Mouse (Mus musculus) neural tube, embryonic 15.5 days (tissue): ENCODE data around the gene Fkbp1b. TPM values are rescaled to one million over a fixed set of nuclear protein-coding genes. Genes with fewer than 3 reads are reported as not detected.

Experiments
- ATAC-seq: fragments of 200-750 bp; cut with Nextera tagmentation; 2 replicates; pipeline ENCODE4 v1.8.0; 2017; ENCODE audit warnings: mild to moderate bottlenecking, moderate TSS enrichment, moderate library complexity; ENCODE audit not compliant: low FRiP score
- H3K27ac ChIP-seq: fragments of 300-500 bp; sonication (generic); replicated peaks from 2 replicates; pipeline ENCODE4 v1.5.1; 2015; ENCODE audit warnings: mild to moderate bottlenecking, inconsistent platforms
- H3K27me3 ChIP-seq: fragments of 300-500 bp; sonication (generic); replicated peaks from 2 replicates; pipeline ENCODE4 v1.6.1; 2015; ENCODE audit warnings: inconsistent platforms
- H3K36me3 ChIP-seq: fragments of 300-500 bp; sonication (generic); 2 replicates; pipeline ENCODE4 v1.6.1; 2015; ENCODE audit warnings: inconsistent platforms
- H3K4me1 ChIP-seq: fragments of 300-500 bp; sonication (generic); 2 replicates; pipeline ENCODE4 v1.6.1; 2015; ENCODE audit warnings: inconsistent platforms
- H3K4me2 ChIP-seq: fragments of 300-500 bp; sonication (generic); 2 replicates; pipeline ENCODE4 v1.6.1; 2015; ENCODE audit warnings: inconsistent platforms, mild to moderate bottlenecking, moderate library complexity
- H3K4me3 ChIP-seq: fragments of 300-500 bp; sonication (generic); replicated peaks from 2 replicates; pipeline ENCODE4 v1.5.1; 2015; ENCODE audit warnings: mild to moderate bottlenecking, inconsistent platforms
- H3K9ac ChIP-seq: fragments of 300-500 bp; sonication (generic); replicated peaks from 2 replicates; pipeline ENCODE4 v1.6.1; 2015; ENCODE audit warnings: mild to moderate bottlenecking, inconsistent platforms
- H3K9me3 ChIP-seq: fragments of 300-500 bp; sonication (generic); replicated peaks from 2 replicates; pipeline ENCODE4 v1.6.1; 2016; ENCODE audit warnings: inconsistent platforms
- WGBS: fragments of 180-500 bp; shearing (Covaris S2); methylation state at CpG from one replicate; pipeline ENCODE4 v1.1.7; 2015; ENCODE audit warnings: mixed read lengths; 5-methylcytosine and 5-hydroxymethylcytosine counted together
- polyA plus RNA-seq: library from polyadenylated mRNA; unstranded; fragments of >200 nt; fragmentation: Nextera tagmentation; extraction: Ambion mirVana; gene quantifications from 2 replicates; pipeline ENCODE4 v1.2.1, GENCODE M21; 2015

Gene Fkbp1b
- polyA plus RNA-seq, 1 experiment from 2014 or later, result 98.3 TPM

DNA sequence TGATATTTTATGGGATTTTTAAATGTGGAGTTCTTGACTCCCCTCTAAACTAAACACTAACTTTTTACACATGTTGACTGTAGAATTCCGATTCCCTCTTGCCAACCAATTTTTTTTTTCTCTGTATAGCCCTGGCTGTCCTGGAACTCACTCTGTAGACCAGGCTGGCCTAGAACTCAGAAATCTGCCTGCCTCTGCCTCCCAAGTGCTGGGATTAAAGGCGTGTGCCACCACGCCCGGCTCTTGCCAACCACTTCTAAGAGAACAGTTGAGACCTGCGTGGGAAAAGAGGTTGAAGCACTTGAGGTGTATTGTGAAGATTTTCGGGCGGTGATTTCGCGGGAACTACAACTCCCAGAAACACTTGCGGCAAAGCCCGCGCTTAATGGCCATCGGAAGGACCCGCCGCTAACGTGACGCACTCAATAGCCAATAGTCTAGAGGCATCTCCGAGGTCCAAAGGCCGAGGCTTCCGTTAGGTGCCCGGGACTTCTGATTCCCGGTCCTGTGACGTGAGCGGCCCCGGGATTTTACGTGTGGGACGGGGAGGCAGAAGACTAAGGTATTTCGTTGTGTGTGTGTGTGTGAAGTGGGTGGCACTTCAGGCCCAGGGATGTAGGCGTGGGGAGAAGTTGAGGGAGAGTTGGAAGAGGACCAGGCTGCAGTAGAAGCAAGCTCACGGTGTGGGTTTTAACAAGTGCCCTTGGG, 1.7 kb upstream of the Fkbp1b start, which contains the start of gene Wdcp:
Wdcp (plus strand) TSS at position 414 of the 708 bp plus-strand sequence.
- H3K36me3 ChIP-seq, result no peaks in the 10 kb centered on the region
- peak within 1 kb of the TSS; percentile 59 for H3K9ac ChIP-seq
- WGBS, result under 1% methylated on average over 30 of the region's 30 CpGs
- H3K4me1 ChIP-seq, result peaks cover 29% of the 10 kb centered on the region
- no peaks in the 10 kb centered on the region for H3K9me3 ChIP-seq
- H3K4me2 ChIP-seq, result peak within 1 kb of the TSS; percentile 90
- H3K27me3 ChIP-seq, result peaks cover 10% of the 10 kb centered on the region; the same call in 1 of the 2 replicates
- H3K4me3 ChIP-seq, result peak within 1 kb of the TSS; percentile 65
- peak; percentile 91 for ATAC-seq
- peak within 1 kb of the TSS; percentile 69 for H3K27ac ChIP-seq

DNA sequence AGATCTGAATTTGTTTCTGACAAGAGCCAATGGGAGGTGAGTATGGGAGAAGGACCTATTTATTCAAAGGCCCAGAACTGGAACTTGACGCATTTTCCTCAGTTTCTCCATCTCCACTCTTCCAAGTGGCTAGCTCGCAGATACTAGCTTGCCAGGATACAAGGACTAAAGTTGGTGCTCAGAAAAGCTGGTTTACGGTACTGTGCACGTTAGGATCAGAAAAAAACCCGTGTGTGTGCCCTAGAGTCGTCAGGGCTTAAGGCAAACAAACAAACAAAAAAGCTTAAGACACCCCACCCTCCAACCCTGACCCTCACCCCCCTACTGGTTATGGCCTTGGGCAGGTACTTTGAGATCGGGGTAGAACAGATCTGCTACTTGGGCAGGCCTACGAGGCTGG, 1.1 kb upstream of the Fkbp1b start:
- Histone ChIP-seq H3K4me2 (no peak overlapping the region; the same call in 1 of the 2 replicates), H3K36me3 (no peaks in the 10 kb centered on the region), H3K4me1 (peaks cover 29% of the 10 kb centered on the region), H3K27me3 (peaks cover 10% of the 10 kb centered on the region; the same call in 1 of the 2 replicates), H3K9ac (no peak overlapping the region), H3K27ac (no peak overlapping the region), H3K4me3 (no peak overlapping the region), H3K9me3 (no peaks in the 10 kb centered on the region)
- no peak for ATAC-seq
- 93% methylated on average over 8 of the region's 8 CpGs for WGBS

DNA sequence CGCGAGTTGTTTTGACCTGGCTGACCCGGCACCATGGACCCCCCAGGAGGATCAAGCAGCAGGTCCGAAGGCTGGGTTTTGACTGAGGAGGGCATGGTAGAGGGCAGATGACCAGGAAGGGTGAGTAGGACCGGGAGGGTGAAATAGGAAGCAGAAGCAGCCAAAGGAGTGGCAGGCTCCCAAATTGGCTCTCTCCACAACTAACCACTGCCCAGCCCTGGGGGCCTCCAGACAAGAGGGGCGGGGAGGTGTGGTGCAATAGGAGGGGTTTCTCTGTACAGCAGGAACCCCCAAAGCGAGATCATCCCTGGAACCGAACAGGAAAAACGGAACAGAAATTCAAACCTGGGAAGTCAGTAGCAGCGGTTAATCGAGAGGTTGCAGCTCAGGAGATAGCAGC, 650 bp downstream of the Fkbp1b start:
- H3K27me3 ChIP-seq, result peaks cover 10% of the 10 kb centered on the region; the same call in 1 of the 2 replicates
- ATAC-seq, result peak; percentile 1; the same call in 1 of the 2 replicates
- peak overlapping the region; percentile 76 for H3K9ac ChIP-seq
- 3% methylated on average over 11 of the region's 11 CpGs for WGBS
- H3K9me3 ChIP-seq, result no peaks in the 10 kb centered on the region
- H3K4me3 ChIP-seq, result peak overlapping the region; percentile 67
- H3K36me3 ChIP-seq, result no peaks in the 10 kb centered on the region
- peaks cover 29% of the 10 kb centered on the region for H3K4me1 ChIP-seq
- H3K27ac ChIP-seq, result no peak overlapping the region
- peak overlapping the region; percentile 90 for H3K4me2 ChIP-seq

DNA sequence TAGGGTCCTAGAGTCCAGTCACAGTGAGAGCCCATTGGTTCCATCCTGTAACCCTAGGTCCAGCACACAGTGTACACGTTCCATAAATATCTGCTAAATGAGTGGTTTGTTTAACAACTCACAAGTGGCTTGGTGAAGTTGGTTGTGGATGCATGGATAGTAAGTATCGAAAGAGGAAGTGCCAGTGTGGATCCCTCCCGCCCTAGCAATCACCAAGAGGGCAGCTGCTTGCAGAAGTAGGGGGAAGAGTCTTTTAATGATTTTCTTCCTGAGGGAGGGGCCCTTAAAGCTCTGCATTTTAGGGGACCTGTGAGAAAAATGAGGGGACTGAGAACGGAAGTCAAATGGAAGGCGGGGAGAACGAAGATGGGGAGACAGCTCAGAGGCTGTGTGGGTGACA, 1.4 kb downstream of the Fkbp1b start:
- Histone ChIP-seq H3K4me2 (peak overlapping the region; percentile 90), H3K9ac (no peak overlapping the region), H3K9me3 (no peaks in the 10 kb centered on the region), H3K27me3 (peaks cover 10% of the 10 kb centered on the region; the same call in 1 of the 2 replicates), H3K27ac (no peak overlapping the region), H3K36me3 (no peaks in the 10 kb centered on the region), H3K4me1 (peaks cover 29% of the 10 kb centered on the region), H3K4me3 (peak overlapping the region; percentile 67; the same call in 1 of the 2 replicates)
- 61% methylated on average over 6 of the region's 6 CpGs for WGBS
- ATAC-seq, result no peak

DNA sequence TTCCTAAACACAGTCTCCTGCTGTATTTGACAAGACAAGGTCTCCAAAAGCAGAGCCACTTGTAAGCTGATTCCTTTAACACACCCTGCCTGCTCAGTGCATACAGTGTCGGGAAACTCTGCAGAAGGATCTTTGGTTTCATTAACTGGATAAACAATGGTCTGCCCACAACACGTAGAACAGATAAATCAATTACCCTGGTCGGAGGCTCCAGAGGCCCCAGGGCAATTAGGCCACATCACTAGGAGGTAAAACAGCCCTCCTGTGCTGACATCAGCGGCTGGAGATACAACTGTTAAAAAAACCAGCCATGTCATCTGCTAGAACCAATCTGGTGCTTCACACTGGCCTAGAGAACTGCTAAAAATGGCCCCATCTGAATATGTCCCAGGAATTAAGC, 4.4 kb downstream of the Fkbp1b start:
- H3K4me3 ChIP-seq, result no peak overlapping the region
- peaks cover 13% of the 10 kb centered on the region for H3K36me3 ChIP-seq
- no peak overlapping the region for H3K9ac ChIP-seq
- H3K9me3 ChIP-seq, result no peaks in the 10 kb centered on the region
- ATAC-seq, result no peak
- no peak overlapping the region for H3K4me2 ChIP-seq
- peaks cover 16% of the 10 kb centered on the region for H3K4me1 ChIP-seq
- 37% methylated on average over 4 of the region's 4 CpGs for WGBS
- H3K27me3 ChIP-seq, result peaks cover 10% of the 10 kb centered on the region; the same call in 1 of the 2 replicates
- H3K27ac ChIP-seq, result no peak overlapping the region

DNA sequence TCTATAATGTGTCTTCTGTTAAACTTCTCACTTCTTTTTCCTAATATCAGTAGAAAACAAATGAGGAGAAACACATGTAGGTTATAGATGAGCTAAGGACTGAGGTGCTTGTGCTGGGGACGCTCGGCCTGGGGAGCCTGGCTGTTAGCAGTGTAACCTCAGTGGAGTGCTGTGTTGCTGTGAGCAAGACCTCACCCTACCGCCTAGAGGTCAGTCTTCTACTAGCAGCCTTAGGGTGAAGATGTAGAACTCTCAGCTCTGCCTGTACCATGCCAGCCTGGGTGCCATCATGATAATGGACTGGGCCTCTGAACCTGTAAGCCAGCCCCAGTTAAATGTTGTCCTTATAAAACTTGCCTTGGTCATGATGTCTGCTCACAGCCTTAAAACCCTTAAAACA, 14.1 kb downstream of the Fkbp1b start:
- no peak for ATAC-seq
- H3K9me3 ChIP-seq, result no peaks in the 10 kb centered on the region
- peaks cover 67% of the 10 kb centered on the region for H3K36me3 ChIP-seq
- H3K4me2 ChIP-seq, result no peak overlapping the region
- no peaks in the 10 kb centered on the region for H3K27me3 ChIP-seq
- no peaks in the 10 kb centered on the region for H3K4me1 ChIP-seq
- 81% methylated on average over 3 of the region's 3 CpGs for WGBS
- H3K4me3 ChIP-seq, result no peak overlapping the region
- no peak overlapping the region for H3K9ac ChIP-seq
- no peak overlapping the region for H3K27ac ChIP-seq

DNA sequence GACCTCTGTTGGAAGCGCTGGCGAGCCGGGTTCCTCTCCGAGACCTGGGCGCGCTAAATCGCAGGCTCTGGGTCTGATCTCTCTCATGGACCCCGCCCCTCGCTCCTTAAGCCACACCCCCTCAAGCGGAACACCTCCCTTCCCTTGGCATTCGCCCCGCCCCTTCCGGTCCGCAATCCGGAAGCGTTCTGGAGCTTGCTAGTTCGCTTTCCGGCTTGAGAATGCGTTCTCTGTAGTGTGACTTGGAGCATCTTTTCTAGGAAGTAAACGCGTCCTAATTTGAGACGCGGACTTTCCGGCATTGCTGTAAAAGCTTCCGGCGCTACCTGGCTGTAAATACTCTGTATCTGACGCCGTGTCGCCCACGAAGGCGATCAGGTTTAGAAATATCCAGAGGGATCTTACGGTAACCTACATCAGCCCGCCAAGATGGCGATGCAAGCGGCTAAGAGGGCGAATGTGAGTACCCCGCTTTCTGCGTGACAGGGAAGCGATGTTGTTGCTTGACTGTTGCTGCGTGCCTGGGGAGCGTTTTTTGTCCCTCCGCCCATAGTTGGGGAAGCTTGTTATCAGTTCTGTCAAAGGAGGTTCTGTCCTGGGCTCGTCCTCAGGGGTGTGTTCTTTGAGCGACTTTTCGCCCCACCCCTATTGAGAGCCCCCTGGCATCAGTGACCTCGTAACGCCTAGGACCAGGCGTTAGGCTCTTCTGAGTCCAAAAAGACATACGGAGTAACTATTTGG, 23.9 kb downstream of the Fkbp1b start, which contains the start of gene Sf3b6:
Sf3b6 (plus strand) TSS at position 184 of the 741 bp plus-strand sequence.
- peaks cover 16% of the 10 kb centered on the region for H3K36me3 ChIP-seq
- peaks cover 28% of the 10 kb centered on the region for H3K4me1 ChIP-seq
- H3K9me3 ChIP-seq, result no peaks in the 10 kb centered on the region
- peak within 1 kb of the TSS; percentile 75 for H3K4me3 ChIP-seq
- WGBS, result under 1% methylated on average over 48 of the region's 49 CpGs
- H3K4me2 ChIP-seq, result peak within 1 kb of the TSS; percentile 76
- no peaks in the 10 kb centered on the region for H3K27me3 ChIP-seq
- peak within 1 kb of the TSS; percentile 90 for H3K27ac ChIP-seq
- peak; percentile 99 for ATAC-seq
- peak within 1 kb of the TSS; percentile 78 for H3K9ac ChIP-seq

DNA sequence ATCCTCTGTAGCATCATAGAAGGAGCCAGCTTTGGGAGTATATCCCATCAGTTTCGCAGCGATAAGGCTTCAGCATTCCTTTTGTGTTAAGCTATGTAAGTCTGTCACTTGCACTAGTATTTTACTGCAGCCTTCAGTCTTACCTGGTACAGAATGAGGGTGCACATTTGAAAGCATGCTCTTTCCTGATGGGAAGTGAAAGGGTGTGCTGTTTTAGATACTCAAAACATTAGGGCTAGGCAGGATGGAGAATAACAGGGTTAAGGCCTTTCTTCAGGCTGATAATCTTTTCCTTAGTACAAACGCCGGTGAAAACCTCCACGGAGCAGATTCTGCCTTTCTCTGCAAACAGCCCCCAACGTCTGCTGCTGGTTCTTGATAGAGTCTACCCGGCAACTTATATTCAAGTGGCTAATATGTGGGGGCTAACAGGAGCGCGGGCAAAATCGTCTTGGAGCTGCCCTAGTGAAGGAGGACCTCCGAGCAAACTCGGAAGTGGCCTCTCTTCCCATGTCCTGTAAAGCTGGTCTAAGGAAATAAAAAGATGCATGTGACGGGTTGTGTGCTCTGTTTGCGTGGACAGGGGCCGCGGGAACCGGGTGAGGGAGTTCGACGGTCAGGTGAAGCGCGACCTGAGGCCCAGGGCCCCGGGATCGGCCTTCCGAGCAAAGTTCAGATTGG, 24.6 kb downstream of the Fkbp1b start:
- Histone ChIP-seq H3K9ac (peak overlapping the region; percentile 78), H3K27me3 (0 out of 2 replicates have a peak, but pooled peaks cover 2% of the 10 kb centered on the region), H3K4me1 (peaks cover 28% of the 10 kb centered on the region), H3K27ac (peak overlapping the region; percentile 90), H3K4me3 (peak overlapping the region; percentile 75), H3K36me3 (peaks cover 11% of the 10 kb centered on the region), H3K4me2 (peak overlapping the region; percentile 76), H3K9me3 (no peaks in the 10 kb centered on the region)
- WGBS, result 8% methylated on average over 24 of the region's 24 CpGs
- ATAC-seq, result peak; percentile 83; the same call in 1 of the 2 replicates

DNA sequence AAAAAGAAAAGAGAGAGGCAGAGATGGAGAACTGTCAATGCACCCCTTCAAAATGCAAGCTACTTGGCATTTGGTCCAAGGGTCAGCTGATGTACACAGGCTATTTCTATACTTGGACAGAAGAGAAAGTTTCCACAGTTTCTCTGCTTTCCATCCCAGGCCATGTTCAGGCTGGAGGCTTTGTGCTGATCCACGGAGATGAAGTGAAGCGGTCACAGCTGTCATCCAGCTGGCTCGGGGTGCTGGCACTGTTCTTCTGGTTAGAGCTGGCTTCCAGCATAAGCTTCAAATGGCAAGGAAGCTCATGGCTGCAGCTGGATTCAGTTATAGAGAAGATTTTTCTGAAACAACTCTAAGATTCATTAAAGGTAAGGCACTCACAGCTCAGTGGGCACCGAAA, 27.8 kb downstream of the Fkbp1b start:
- Histone ChIP-seq H3K4me2 (no peak overlapping the region), H3K4me3 (no peak overlapping the region), H3K27ac (no peak overlapping the region), H3K36me3 (no peaks in the 10 kb centered on the region), H3K9ac (no peak overlapping the region), H3K9me3 (no peaks in the 10 kb centered on the region), H3K4me1 (peaks cover 15% of the 10 kb centered on the region), H3K27me3 (0 out of 2 replicates have a peak, but pooled peaks cover 5% of the 10 kb centered on the region)
- no peak for ATAC-seq
- WGBS, result 85% methylated on average over 4 of the region's 4 CpGs

DNA sequence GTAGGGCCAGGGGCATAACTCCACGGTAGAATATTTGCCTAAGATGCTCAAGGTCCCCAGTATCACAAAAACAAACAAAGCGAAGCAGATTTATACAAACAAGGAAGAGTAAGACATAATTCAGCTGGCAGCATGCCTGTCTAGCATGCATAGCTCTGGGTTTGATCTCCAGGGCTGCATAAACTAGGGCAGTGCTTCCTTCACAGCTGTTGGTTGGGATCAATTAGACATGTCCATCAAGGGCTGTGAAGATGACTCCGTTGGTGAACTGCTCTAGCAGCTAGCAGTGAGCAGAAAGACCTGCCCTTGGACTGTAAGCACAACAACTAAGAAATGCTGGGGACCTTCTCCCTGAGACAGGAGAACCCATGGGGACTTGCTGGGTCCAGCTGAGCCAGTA, 29.7 kb downstream of the Fkbp1b start:
- no peaks in the 10 kb centered on the region for H3K9me3 ChIP-seq
- ATAC-seq, result no peak

DNA sequence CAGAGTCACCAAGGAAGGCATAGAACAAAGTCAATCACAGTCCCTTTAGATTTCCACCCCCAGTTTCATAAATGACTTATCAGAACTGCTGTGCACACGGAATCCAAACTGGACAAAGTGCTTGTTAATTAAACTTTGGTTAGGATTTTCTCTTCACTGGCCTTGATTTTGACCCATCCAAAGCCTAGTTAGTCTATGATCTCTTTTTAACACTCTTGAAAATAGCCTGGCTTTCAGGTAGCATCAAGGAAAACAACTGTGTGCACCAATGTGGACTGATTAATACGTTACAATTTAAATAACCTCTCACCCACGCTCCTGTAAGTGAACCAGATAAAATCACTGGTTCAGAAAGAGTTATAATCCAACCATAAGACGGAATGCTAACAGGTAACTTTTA, 30.4 kb downstream of the Fkbp1b start:
- no peak overlapping the region for H3K9ac ChIP-seq
- H3K9me3 ChIP-seq, result no peaks in the 10 kb centered on the region
- H3K4me3 ChIP-seq, result no peak overlapping the region
- no peak overlapping the region for H3K27ac ChIP-seq
- H3K4me2 ChIP-seq, result no peak overlapping the region
- no peak for ATAC-seq
- no peaks in the 10 kb centered on the region for H3K4me1 ChIP-seq
- H3K27me3 ChIP-seq, result 0 out of 2 replicates have a peak, but pooled peaks cover 5% of the 10 kb centered on the region
- no peaks in the 10 kb centered on the region for H3K36me3 ChIP-seq
- WGBS, result 76% methylated on average over 4 of the region's 4 CpGs

More for the DNA sequence above, 29.7 kb downstream of the Fkbp1b start:
- Histone ChIP-seq H3K4me3 (no peak overlapping the region), H3K4me2 (no peak overlapping the region), H3K36me3 (no peaks in the 10 kb centered on the region), H3K27ac (no peak overlapping the region), H3K4me1 (peaks cover 6% of the 10 kb centered on the region), H3K27me3 (0 out of 2 replicates have a peak, but pooled peaks cover 5% of the 10 kb centered on the region), H3K9ac (no peak overlapping the region)
- 75% methylated on average over 3 of the region's 3 CpGs for WGBS
